Mouse (Mus musculus) spleen, postnatal 4 days (tissue): ENCODE data around the gene Rpl28.
"Not testable (repeated sequence)": the region's sequence is repeated elsewhere in the genome, so short reads cannot be mapped to it uniquely, and the experiment has no call there.

Experiments
- DNase-seq, 2 experiments: peaks; one replicate each; pipeline ENCODE4 v3.0.0; 2022; ENCODE audit warnings: low spot score in 2 of 2

Rpl28 gene

DNA sequence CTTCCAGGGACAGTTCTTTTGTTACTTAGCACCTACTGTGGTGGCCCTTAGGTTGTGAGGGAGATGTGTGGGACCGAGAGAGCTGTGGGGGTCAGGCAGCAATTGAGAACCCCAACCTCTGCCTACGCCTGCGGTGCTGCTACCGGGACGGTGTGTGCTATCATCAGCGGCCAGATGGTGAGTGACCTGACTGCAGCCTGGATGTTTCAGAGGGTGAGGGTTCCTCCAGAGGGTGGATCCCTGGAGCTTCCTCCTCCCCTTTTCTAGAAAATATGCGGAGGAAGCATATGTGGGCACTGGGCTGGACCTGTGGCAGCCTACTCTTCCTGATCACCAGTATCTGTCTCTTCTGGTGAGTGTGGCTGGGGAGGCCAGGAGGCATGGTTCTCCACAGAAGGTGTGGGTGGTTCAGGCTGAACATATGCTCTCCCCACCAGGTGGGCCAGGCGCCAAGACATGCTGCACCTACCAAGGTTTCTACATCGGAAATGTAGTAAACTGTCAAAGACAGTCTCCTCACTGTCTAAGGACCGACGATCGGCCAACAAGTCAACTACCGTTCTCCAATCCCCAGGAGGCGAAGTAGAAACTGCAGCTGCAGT is 8.9 kb upstream of the Rpl28 start:
- peak; percentile 33 to 64 for DNase-seq

DNA sequence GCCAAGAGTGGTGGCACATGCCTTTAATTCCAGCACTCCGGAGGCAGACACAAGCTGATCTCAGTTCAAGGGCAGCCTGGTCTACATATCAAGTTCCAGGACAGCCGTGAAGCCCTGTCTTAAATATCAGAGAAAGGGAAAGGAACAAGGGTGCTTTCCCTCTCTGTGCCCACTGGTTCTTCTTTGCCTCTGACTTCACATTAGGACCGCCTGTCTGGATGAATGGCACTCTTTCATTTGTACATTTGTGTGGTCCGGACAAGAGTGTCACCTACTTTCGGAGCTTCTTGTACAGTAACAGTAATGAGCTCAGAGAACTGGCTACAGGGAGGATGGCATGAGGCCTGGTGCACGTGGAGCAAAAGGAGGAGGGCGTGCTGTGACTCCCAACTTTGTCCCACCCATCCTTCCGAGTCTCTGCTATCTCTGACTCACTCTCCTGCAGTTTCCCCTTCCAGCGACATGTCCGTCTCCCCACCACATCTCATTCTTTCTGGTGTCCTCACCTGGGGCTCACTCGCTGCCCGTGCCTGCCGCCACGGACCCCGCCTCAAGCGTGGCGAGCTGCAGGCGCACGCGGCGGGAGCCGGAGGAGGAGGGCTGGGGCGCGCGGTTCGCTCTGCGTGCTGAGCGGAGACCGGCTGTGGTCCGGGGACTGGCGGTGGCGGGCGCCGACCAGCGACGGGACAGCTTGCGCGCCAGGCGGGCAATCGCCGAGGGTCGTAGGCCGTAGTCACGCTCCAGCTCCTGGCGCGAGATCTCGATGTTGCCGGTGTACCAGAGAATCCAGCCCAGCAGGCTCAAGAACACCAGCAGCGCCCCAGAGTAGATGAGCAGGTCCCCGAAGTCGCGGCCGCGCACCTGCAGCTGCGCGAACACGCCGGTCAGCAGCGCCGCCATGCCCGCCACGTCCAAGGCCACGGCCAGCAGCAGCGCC is 3.9 kb upstream of the Rpl28 start:
- DNase-seq = peak; percentile 61 to 84

DNA sequence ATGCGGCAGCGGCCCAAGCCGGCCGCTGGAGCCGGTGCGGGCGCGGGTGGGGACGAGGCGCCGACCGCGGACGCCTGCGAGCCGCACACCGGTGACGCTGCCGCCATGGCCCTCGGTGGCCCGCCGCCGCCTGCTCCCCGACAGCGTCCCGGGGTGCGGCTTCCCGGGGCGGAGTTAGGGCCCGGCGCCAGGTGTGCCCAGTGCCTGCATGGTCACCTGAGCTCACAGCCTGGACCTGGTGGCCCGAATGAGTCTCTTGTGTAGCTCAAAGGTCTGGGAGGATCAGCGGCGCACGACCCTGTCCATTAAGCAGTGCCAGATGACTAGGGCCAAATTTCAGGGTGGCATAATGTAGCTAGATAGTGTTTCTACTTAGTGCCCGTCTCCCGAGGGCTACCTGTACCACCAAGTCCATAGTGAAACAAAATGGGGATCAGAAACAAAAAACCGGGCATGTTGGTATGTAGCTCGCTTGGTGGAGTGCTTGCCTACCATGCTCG is 3.2 kb upstream of the Rpl28 start, which contains the start of gene Tmem238:
Gene Tmem238, minus strand, starts transcription at position 221 of the 500 bp plus-strand sequence.
- DNase-seq = peak; percentile 60 to 84

DNA sequence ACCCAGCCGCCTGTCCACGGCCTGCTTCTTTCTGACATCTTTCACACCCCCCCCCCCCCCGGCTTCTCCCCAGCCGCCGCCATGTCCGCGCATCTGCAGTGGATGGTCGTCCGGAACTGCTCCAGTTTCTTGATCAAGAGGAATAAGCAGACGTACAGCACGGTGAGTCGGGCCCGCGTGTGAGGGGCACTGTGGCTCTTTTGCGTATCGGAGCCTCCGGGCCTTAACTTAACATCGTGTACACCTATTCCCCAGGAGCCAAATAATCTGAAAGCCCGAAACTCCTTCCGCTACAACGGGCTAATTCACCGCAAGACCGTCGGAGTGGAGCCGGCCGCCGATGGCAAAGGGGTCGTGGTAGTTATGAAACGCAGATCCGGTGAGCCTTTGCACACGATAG is 574 bp downstream of the Rpl28 start:
- peak in 1 of 2 experiments; percentile 26 for DNase-seq

DNA sequence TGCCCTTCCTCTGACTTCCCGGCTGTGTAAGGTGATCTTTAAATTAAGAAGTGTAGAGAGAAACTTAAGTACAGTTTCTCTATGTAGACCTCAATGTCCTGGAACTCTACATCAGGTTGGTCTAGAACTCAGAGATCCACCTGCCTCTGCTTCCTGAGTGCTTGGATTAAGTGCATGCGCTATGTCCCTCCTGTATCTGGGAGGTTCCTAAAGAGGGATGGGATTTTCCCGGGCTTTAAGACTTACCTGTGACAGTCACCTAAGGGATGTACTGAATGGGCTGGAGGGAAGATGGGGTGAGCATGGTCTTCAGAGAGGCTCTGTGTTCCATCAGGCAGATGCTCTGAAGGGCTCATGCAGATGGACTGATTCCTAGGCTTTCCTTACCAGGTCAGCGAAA is 1.0 kb downstream of the Rpl28 start:
- no peak for DNase-seq

DNA sequence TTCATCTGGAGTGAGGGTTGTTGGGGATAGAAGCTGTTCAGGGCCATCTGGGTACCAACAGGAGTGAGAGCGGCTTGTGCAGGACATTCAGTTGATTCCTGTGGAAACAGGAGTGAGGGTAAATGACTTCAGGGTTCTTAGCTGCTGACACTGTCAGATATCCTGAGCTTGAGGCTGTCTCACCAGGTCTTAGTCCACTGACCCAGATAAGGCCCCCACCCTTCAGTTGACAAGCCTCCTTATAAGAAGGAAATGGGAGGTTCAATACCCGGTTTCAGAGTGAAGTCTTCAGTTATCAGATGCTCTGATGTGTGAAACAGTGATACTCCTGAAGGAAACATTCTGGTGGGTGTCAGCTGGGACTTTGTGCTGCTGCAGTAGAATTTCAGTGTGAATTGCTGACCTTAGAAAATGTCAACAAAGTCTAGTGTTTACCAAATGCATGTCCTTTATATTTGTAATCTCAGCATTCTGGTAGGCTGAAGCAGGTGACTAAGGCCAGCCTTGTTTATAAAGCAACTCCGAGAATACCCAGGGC is 2.0 kb downstream of the Rpl28 start:
- DNase-seq = no peak

DNA sequence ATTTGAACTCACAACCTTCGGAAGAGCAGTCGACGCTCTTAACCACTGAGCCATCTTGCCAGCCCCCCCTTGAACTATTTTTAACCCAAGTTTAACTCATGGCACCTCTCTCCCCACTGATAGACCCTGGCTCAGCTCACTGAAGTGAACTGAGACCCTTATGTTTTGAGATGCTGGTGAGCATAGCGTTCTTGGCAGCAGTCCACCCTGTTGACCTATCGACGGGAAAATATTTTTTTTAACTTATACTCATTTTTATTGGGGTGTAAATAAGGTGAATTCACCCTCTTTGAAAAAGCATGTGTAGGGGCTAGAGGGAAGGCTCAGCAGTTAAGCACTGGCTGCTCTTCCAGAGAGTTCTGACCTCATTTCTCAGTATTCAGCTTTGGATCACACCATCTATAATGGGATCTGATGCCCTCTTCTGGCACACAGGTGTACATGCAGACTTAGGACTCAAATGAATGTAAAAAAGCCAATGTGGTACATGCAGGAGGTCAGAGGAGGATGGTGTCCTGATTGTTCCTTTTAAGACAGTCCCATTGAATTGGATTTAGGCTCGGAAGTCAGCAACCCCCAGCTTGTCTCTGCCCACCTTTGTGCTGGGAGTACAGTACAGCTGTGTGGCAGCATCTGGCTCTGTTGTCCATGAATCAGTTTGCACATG is 3.2 kb downstream of the Rpl28 start:
- peak in 1 of 2 experiments; percentile 14 for DNase-seq

DNA sequence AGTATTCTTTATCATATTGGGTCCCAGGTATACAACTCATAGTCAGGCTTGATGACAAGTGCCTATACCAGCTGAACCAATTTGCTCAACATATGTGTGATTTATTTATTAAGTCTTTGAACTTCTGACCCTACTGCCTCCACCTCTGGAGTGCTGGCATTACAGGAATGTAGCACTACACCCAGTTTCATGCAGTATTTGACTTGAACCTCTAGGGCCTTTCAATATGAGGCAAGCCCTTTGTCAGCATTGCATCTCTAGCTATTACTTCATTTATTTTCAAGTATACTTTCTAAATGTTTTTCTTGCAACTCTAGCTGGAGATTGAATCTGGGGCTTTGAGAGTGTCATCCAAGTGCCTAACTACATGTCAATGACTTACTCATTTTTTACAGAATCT is 9.6 kb downstream of the Rpl28 start:
- no peak for DNase-seq

DNA sequence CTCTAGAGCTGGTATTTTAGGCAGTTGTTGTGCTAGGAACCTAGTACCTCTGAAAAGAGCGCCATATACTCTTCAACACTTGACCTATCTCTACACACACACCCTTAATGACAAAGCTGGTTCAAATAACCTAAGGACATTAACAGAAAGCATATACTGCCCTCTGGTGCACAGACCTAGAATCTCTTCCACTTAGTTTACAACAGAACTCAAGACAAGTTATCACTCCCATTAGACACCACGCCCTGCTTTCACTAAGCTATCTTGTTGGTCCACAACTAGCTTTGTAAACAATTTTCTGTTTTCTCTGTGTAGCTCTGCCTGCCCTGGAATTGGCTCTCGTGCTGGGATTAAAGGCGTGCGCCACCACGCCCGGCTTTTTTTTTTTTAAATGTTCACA is 14.0 kb downstream of the Rpl28 start:
- peak in 1 of 2 experiments; percentile 65 for DNase-seq

DNA sequence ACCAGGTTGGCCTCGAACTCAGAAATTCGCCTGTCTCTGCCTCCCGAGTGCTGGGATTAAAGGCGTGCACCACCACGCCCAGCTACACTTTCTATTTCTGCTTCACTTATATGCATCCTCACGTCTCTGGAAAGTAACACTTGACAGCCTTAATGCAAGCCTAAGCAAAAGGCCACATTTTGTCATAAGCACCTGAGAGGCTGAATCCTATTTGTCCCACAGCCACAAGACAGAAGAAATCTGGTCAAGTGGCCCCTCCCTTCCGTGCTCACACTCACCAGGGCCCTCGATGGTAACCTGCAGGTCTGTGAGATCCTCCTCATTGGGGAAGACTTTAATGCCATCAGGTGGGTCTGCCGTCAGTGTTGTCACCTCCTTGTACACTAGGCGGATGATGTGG is 18.5 kb downstream of the Rpl28 start:
- DNase-seq = not testable (repeated sequence)

DNA sequence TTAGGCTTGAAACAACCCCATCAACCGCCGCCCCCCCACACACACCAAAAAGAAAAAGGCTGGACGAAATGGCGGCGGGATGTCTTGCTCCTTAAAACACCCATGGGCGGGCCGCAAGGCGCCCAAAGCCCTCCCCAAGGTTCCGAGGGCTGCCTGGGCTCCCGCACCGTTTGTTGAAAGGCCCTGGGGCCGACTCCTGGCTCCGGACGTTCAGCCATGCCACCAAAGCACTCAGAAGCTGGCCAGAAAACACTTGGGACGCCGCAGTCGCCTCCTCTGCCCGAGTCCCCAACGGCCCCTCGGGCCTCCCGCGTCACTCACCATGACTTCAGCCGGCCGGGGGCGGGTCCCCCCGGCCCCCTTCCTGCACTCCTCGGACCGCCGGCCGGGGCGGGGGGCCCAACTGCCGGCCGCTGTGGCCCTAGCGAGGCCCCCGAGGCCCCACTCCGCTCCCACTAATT is 19.2 kb downstream of the Rpl28 start:
- DNase-seq = peak; percentile 48 to 81

DNA sequence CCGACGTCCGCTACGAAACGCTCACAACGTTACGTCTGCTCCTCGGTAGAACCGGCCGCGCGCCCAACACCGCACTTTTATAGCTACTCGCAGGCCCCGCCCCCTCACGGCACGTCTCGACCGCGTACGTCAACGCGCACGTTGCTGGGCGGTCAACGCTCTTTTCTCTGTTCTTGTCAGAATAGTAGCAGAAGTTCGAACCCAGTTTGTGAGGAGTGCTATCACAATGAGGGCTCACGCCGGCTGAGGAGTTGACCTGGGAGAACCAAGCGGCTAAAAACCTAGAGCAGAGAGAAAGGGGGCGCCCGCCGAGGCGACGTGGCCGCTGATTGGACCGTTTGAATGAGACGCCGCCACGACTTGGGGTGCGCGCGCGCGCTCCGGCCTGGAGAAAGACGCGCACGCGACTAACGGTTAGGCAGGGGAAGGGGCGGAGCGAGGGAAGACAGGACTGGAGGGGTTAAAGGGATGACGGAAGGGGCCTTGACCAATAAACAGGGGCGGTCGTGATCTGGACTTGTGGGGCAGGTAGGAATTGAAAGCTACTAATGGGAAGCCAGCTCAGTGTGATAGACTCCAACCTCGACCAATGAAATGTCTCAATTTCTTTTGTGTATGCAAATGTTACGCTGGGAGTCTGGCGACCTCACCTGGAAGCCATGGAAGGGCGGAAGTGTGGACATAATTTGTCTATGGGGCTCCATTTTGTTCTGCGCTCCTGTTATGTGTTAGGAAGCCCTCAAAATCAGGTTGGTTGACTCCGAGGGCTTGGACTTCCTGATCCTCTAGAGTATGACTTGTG is 19.8 kb downstream of the Rpl28 start, which contains the start of gene Ube2s:
Gene Ube2s, minus strand, starts transcription at position 288 of the 802 bp plus-strand sequence.
- peak; percentile 99 to 100 for DNase-seq

DNA sequence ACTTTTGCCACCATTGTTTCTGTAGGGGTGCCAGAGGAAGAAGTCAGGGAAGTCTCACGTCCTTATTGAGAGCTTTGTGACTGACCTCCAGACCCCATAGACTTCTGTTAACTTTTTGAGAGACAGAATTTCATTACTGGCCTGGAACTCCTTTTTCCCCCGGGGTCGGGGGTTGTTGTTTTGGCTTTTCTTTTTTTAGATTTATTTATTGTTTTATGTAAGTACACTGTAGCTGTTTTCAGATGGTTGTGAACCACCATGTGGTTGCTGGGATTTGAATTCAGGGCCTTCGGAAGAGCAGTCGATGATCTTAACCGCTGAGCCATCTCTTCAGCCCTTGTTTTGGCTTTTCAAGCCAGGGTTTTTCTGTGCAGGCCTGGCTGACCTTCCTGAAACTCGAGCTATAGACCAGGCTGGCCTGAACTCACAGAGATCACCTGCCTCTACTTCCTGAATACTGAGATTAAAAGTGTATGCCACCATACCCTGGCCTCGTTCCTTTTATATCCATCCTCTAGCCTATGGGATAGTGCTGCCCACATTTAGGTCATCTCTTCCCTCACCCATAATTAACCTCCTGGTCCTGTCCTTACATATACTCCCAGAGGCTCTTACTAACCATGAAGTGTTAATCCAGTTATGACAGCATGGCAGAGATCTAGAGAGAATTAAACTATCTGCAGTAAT is 20.6 kb downstream of the Rpl28 start:
- no peak for DNase-seq

DNA sequence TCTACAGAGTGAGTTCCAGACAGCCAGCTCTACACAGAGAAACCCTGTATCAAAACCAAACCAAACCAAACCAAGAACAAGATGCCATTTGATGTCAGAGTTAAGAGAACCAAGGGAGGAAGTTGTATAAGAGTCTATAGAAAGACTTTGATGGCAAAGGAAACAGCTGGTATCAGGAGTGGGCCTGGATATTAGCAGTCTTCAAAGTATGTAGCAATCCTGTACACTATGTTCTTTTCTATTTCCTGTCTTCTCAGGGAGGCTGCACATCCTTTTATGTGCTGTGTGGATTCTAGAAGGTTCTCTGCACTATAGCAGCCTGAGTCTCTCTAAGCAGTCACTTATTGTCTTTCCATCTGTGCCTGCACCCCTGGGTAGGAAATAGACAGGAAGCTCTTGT is 23.9 kb downstream of the Rpl28 start:
- no peak for DNase-seq

DNA sequence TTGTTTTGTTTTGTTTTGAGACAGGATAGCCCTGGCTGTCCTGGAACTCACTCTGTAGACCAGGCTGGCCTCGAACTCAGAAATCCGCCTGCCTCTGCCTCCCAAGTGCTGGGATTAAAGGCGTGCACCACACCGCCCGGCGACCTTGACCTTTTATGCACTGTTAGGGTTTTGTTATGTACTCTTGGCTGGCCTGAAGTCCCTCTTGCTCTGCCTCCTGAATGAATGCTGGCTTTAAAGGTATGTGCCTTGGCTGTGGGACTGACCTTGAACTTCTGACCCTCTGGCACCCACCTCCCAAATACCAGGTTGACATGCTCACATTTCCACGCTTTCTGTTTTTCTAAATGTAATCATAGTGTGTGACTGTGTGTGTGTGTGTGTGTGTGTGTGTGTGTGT is 28.3 kb downstream of the Rpl28 start:
- DNase-seq = not testable (repeated sequence)

DNA sequence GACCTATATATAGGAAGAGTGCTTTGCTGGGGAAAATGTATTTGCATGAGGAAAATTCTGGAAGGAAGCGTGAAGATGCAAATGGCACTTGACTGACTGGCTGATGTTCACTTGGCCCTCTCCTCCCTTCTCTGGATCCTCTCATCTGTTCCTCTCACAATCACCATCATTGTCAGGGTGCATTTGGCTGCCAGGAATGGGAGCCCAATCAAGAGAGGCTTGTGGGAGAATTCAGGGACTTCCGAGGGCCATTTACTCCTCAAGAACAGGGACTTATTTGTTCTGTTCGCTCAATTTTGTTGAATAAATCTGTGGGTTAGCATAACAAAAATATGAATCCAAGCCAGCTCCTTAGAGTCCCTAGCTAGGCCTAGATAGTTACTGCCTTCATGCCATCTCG is 29.0 kb downstream of the Rpl28 start:
- no peak for DNase-seq

DNA sequence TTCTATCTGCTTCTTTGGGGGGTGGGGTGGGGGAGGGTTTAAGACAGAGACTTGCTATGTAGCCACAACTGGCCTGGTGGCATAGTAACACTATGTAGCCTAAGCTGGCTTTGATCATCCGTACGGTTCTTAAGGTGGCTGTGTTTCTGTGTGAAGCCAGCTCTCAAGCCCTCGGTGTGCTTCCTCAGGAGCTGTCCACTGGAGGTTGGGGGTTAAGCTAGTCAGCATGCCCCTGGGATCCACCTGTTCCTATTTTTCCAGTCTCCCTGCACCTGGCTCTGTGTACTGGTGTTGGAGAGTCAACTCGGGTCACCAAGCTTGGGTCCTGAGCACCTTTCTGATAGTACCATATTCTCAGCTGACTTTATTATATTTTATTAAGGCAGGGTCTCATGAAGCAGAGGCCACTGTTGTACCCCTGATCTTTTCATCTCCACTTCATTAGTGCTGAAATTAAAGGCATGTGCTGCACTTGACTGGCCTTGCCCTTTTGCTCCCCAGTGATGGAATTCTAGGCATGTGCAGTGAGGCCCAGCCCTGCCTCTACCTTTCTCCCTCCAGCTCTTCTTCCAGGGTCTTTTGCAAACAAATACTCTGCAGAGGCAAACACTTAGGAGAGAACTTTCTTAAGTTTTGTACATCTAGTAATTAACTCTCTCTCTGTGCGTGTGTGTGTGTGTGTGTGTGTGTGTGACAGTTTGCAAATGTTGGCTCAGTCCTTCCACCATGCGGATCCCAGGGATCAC is 29.7 kb downstream of the Rpl28 start:
- DNase-seq = no peak

DNA sequence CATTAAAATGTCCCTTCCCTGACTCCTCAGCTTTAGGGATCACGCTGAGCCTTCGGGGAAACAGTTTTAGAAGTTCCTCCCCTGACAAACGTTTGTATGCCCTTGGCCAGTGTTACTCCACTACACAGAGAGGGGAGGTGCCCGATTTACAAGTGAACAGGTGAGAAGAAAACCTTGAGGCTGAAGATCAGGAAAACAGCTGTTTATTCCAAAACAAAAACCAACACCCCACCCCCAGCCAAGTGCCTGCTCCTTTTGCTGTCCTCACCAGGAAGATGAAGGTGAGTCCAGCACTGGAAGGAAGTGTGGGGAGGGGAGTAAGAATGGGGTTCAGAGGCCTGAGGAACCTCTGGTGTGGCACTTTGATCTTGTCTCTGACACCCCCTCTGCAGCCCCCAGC is 32.7 kb downstream of the Rpl28 start:
- no peak for DNase-seq

DNA sequence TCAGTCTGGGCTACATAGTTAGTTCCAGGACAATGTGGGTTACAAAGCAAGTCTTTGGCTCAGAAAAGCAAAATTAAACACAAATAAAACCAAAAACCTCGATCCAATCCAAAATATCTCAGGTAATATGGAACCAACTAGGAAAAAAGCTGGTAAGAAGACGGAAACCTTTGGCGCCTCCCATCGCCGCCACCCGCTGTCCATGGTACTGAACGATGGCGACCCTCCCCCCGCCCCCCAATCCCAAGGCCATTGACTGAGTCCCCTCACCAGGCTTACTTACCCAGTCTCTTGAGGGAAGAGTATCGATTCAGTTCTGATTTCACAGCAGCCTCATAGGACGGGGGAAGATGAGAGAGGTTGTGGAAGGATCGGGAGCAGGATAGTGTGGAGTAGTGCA is 37.8 kb downstream of the Rpl28 start:
- no peak for DNase-seq
